In the genomic region with DNA sequence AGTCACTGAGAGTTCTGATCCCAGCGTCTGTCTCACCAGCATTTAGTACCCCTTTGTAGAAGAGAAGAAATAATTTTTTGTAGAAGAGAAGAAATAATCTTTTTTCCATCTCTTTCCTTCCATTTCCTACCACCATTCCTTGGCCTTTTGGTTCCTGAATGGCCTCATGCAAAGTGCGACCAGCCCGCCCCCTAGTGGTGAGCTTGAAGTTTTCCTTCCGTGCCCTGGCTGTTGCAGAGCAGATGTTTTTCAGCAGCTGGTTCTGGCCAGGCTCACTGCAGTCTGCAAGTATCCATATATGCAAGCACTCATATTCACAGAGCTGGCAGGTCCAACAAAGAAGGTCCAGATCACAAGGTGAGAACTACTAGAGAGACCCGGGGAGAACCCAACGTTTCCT, we compare ENCODE assay signal across 10 mouse cellular contexts. TPM values are rescaled to one million over a fixed set of nuclear protein-coding genes. Genes with fewer than 3 reads are reported as not detected.
DNase-seq lines count a peak whose midpoint lies in the region; ATAC-seq and TF ChIP-seq lines count a peak whose summit lies in the region.
"Had no signal": no experiment of that assay in that cellular context is flagged by ENCODE, and none has a peak within 500 bp of the region (broad histone marks: within the 10 kb centered on the region; RNA-seq: fewer than 3 reads in every experiment).

No protein-coding gene starts in this region.

- no peaks in the 10 kb centered on the region for H3K36me3 ChIP-seq in hindbrain, embryonic 10.5 days
- H3K36me3 ChIP-seq in hindbrain, embryonic 12.5 days: no peaks in the 10 kb centered on the region
- H3K36me3 ChIP-seq in CH12.LX (replicated peaks in 1 of 2; ENCODE audit: control insufficient read depth in 1 of 2, insufficient read depth in 1 of 2, low read length in 1 of 2): no peaks in the 10 kb centered on the region
- H3K36me3 ChIP-seq in liver, embryonic 13.5 days: no peaks in the 10 kb centered on the region
- H3K36me3 ChIP-seq: embryonic facial prominence, embryonic 15.5 days had no signal

- no peaks in the 10 kb centered on the region for H3K27me3 ChIP-seq in hindbrain, embryonic 10.5 days (ENCODE audit: insufficient read depth, poor library complexity, severe bottlenecking)
- H3K27me3 ChIP-seq in hindbrain, embryonic 12.5 days: no peaks in the 10 kb centered on the region
- H3K27me3 ChIP-seq in CH12.LX (replicated peaks): no peaks in the 10 kb centered on the region
- no peaks in the 10 kb centered on the region for H3K27me3 ChIP-seq in liver, embryonic 13.5 days
- H3K27me3 ChIP-seq: embryonic facial prominence, embryonic 15.5 days; megakaryocyte, embryonic 14.5 days had no signal

- no peak overlapping the region for H3K4me3 ChIP-seq in hindbrain, embryonic 10.5 days
- H3K4me3 ChIP-seq in hindbrain, embryonic 12.5 days: no peak overlapping the region
- no peak overlapping the region for H3K4me3 ChIP-seq in CH12.LX (replicated peaks in 1 of 3; ENCODE audit: low read depth in 2 of 3, low read length in 2 of 3, poor library complexity in 1 of 3)
- no peak overlapping the region for H3K4me3 ChIP-seq in liver, embryonic 13.5 days (replicated peaks)
- H3K4me3 ChIP-seq: embryonic facial prominence, embryonic 15.5 days; megakaryocyte, embryonic 14.5 days had no signal

- peak; percentile 66 for DNase-seq in hindbrain, embryonic 10.5 days (ENCODE audit: low spot score)
- peak; percentile 53 for DNase-seq in CH12.LX (ENCODE audit: extremely low read depth)
- peak; percentile 22 to 40 for DNase-seq in adrenal gland, postnatal 4 days (ENCODE audit: low spot score in 2 of 2)
- DNase-seq in gastrocnemius, postnatal 14 days: peak; percentile 61
- peak; percentile 6 for DNase-seq in liver, embryonic 13.5 days
- peak; percentile 2 to 3 for DNase-seq in spleen, postnatal 36 days (ENCODE audit: low spot score in 2 of 2)

- H3K4me2 ChIP-seq in hindbrain, embryonic 12.5 days (replicated peaks): no peak overlapping the region
- 0 out of 2 replicates have a peak overlapping the region, but pooled peaks have one; percentile 15 for H3K4me2 ChIP-seq in CH12.LX (ENCODE audit: insufficient read depth, low read depth, poor library complexity, severe bottlenecking)
- no peak overlapping the region for H3K4me2 ChIP-seq in liver, embryonic 13.5 days
- H3K4me2 ChIP-seq: embryonic facial prominence, embryonic 15.5 days had no signal

- no peaks in the 10 kb centered on the region for H3K79me2 ChIP-seq in CH12.LX (replicated peaks; ENCODE audit: control insufficient read depth, extremely low read depth, insufficient read depth, poor library complexity, severe bottlenecking)

- no peaks in the 10 kb centered on the region for H3K4me1 ChIP-seq in hindbrain, embryonic 10.5 days (replicated peaks)
- no peaks in the 10 kb centered on the region for H3K4me1 ChIP-seq in hindbrain, embryonic 12.5 days
- H3K4me1 ChIP-seq in CH12.LX (ENCODE audit: control insufficient read depth in 1 of 2, insufficient read depth in 2 of 2): no peaks in the 10 kb centered on the region
- H3K4me1 ChIP-seq in liver, embryonic 13.5 days (replicated peaks): no peaks in the 10 kb centered on the region
- H3K4me1 ChIP-seq: embryonic facial prominence, embryonic 15.5 days; megakaryocyte, embryonic 14.5 days had no signal

- dilution Hi-C loops in CH12.LX (cut with MboI; ENCODE audit: extremely low pct_ligation_motif_present, extremely low pct_unique_long_range_greater_than_20kb, low sequenced_read_pairs): no loop called here

- in situ Hi-C loops in CH12.LX (cut with MboI; ENCODE audit: low pct_ligation_motif_present, low pct_unique_long_range_greater_than_20kb, low sequenced_read_pairs): no loop called here

- TF ChIP-seq EP300 in CH12.LX (IDR thresholded peaks at IDR 0.05; ENCODE audit: low read length): no peak

- H3K27ac ChIP-seq in hindbrain, embryonic 10.5 days: no peak overlapping the region
- no peak overlapping the region for H3K27ac ChIP-seq in hindbrain, embryonic 12.5 days
- H3K27ac ChIP-seq in CH12.LX (ENCODE audit: insufficient read depth, low read depth): no peak overlapping the region
- H3K27ac ChIP-seq in liver, embryonic 13.5 days: no peak overlapping the region
- H3K27ac ChIP-seq: embryonic facial prominence, embryonic 15.5 days had no signal

- H3K9me3 ChIP-seq in hindbrain, embryonic 10.5 days: no peaks in the 10 kb centered on the region
- H3K9me3 ChIP-seq in hindbrain, embryonic 12.5 days (replicated peaks): no peaks in the 10 kb centered on the region
- peaks cover 2% of the 10 kb centered on the region for H3K9me3 ChIP-seq in CH12.LX (replicated peaks; ENCODE audit: low read length)
- H3K9me3 ChIP-seq in liver, embryonic 13.5 days (replicated peaks): no peaks in the 10 kb centered on the region
- H3K9me3 ChIP-seq: embryonic facial prominence, embryonic 15.5 days had no signal

- TF ChIP-seq RAD21 in CH12.LX (IDR thresholded peaks at IDR 0.05; ENCODE audit: low read depth, low read length): peak; percentile 59

- no peak for TF ChIP-seq POLR2A in CH12.LX (IDR thresholded peaks at IDR 0.05; ENCODE audit: low read depth, low read length)

- 24% methylated on average over 6 of the region's 6 CpGs for WGBS in hindbrain, embryonic 10.5 days
- WGBS in hindbrain, embryonic 12.5 days: 28% methylated on average over 6 of the region's 6 CpGs
- 27% methylated on average over 6 of the region's 6 CpGs for WGBS in liver, embryonic 13.5 days (ENCODE audit: insufficient replicate concordance)

- ATAC-seq in hindbrain, embryonic 12.5 days (ENCODE audit: low FRiP score): no peak
- no peak for ATAC-seq in liver, embryonic 13.5 days (ENCODE audit: low read depth)
- no peak; the same call in 1 of the 2 replicates for ATAC-seq in granulocyte monocyte progenitor cell, adult 5-6 weeks (replicated peaks; ENCODE audit: poor library complexity, severe bottlenecking)

- H3K9ac ChIP-seq in hindbrain, embryonic 12.5 days: no peak overlapping the region
- H3K9ac ChIP-seq in CH12.LX (ENCODE audit: insufficient read depth, low read depth): no peak overlapping the region
- H3K9ac ChIP-seq in liver, embryonic 13.5 days: no peak overlapping the region
- H3K9ac ChIP-seq: embryonic facial prominence, embryonic 15.5 days had no signal

- intact Hi-C loops in gastrocnemius, postnatal 14 days (cut with DNase I; ENCODE audit: low total_unique reads): loop anchor here (10.0 kb wide), 2 partner anchors 194 to 394 kb away; no protein-coding TSS in a partner anchor

- TF ChIP-seq CTCF in CH12.LX (conservative IDR thresholded peaks at IDR 0.05 in 1 of 2, IDR thresholded peaks at IDR 0.05 in 1 of 2; ENCODE audit: low read depth in 2 of 2, low read length in 2 of 2): peak; percentile 65 to 80; a peak in 3 of 4 replicates

TF ChIP-seq in CH12.LX, 34 proteins besides CTCF, POLR2A, EP300 and RAD21:
- TF ChIP-seq ELF1 (IDR thresholded peaks at IDR 0.05; ENCODE audit: low read depth, low read length) (0 out of 2 replicates have a peak, but pooled peaks have one; percentile 9), MXI1 (IDR thresholded peaks at IDR 0.05; ENCODE audit: low read depth, low read length) (no peak), IRF4 (IDR thresholded peaks at IDR 0.05; ENCODE audit: low read depth, low read length) (no peak), SIN3A (IDR thresholded peaks at IDR 0.05; ENCODE audit: low read length) (no peak), SMC3 (IDR thresholded peaks at IDR 0.05; ENCODE audit: low read depth, low read length) (peak; percentile 65)

RNA-seq across cellular contexts. Expression of gene Etl4, which starts 9.6 kb away (rescaled TPM):
- polyA plus RNA-seq in hindbrain, embryonic 10.5 days (2016; fragmentation: Nextera tagmentation; extraction: Ambion mirVana): 16.2 and 17.8 TPM in 2 replicates
- polyA plus RNA-seq in hindbrain, embryonic 12.5 days (2016; fragmentation: Nextera tagmentation; extraction: Ambion mirVana): 18.7 and 19.4 TPM in 2 replicates
- total RNA-seq in CH12.LX (2012; rRNA removed) (9.0 and 11.7 TPM in 2 replicates), CH12.LX (2014; rRNA removed) (6.8 and 7.2 TPM in 2 replicates)
- polyA plus RNA-seq in CH12.LX (2012; ENCODE audit: insufficient read length, low read depth): 15.2 and 18.6 TPM in 2 replicates
- total RNA-seq in adrenal gland, postnatal 4 days (2021): 10 to 100 TPM; 68.7 to 98.4 TPM
- total RNA-seq in gastrocnemius, postnatal 14 days (2021): 10 to 100 TPM; 28.3 to 46.7 TPM
- polyA plus RNA-seq in liver, embryonic 13.5 days (2015; fragmentation: Nextera tagmentation; extraction: Ambion mirVana): 2.7 and 3.6 TPM in 2 replicates
- total RNA-seq in granulocyte monocyte progenitor cell, adult 5-6 weeks (2014; fragmentation: Nextera tagmentation): 0.26 and 3.1 TPM in 2 replicates
- total RNA-seq in granulocyte monocyte progenitor cell, adult 5-6 weeks (2017): 0.82 TPM in 1 of 2 replicates, not detected in the other

Comparison
In these comparisons a context has a peak if more than half of its experiments do, and no peak if none do; other contexts are left out.
1. DNase-seq: peak in every context shown above with its lines; median percentile 66 in hindbrain, embryonic 10.5 days; 61 in gastrocnemius, postnatal 14 days; 53 in CH12.LX; 31 in adrenal gland, postnatal 4 days; 6 in liver, embryonic 13.5 days; 2 in spleen, postnatal 36 days.